Mouse (Mus musculus): ENCODE results near the gene Mreg. TPM values are rescaled to one million over a fixed set of nuclear protein-coding genes. Genes with fewer than 3 reads are reported as not detected.

The Mreg gene
- total RNA-seq (2023; ENCODE audit: inconsistent age) = 2.8 to 5.0 TPM (median 3.9 TPM) in 4 replicates

DNA sequence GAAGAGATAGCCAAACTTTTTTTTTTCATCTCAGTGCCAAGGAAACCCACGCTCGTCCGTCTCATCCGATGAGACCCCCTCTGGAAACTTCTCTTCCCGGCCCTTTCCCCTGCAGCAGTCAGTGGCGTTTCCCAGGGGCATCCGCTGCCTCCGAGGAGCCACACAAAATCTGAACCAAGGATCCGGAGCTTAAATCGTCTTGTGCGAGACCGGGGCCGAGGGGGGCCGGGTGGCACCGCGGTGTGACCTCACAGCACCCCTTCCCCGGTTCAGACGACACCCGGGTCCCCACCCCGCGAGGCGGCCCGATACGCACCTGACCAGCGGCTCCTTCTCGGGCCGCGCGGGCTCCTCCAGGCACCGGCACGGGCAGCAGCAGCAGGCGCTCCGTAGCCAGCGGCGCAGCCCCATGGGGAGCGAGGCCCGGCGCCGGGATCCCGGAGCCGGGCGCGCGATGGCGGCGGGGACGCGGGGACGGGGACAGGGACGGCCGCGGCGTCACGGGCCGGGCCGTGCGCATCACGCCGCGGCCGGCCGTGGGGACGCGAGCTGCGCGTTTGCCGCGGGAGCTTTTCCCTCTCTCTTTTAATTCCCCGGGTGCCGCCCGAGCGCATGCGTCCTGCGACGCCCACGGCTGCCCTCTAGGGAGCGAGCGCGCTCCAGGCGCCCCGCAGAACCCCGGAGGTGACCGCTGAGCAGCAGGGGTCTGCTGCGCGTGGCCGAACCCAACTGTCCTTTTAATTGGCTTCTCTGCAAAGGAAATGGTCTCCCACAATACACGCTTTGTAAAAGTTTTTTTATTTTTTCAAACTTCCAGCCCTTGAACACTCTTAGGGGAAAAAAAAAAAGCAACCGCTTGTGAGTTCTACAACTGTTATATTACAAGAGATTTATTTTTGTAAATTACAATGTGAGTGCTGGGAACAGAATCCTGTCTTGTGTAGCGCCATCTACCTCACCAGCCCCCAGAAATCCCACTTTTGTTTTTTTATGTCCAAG is at the start of gene Mreg:
Mreg (minus strand) TSS at position 607 of the 999 bp plus-strand sequence.

Other genes with a start within 250 kb of the Mreg start
- 2.3 to 4.1 TPM (median 3.0 TPM) in 4 replicates for gene Pecr, start 72.0 kb upstream of the Mreg start, total RNA-seq (2023; ENCODE audit: inconsistent age)
- gene Tmem169, start 72.1 kb upstream of the Mreg start, total RNA-seq (2023; ENCODE audit: inconsistent age) = not detected in 4 replicates
- 24.1 to 25.7 TPM (median 25.1 TPM) in 4 replicates for gene Xrcc5, start 95.1 kb upstream of the Mreg start, total RNA-seq (2023; ENCODE audit: inconsistent age)

Measured in B cell, adult (primary cell).